Mouse (Mus musculus): ENCODE results near the gene Frmd7. TPM values are rescaled to one million over a fixed set of nuclear protein-coding genes. Genes with fewer than 3 reads are reported as not detected.

Gene Frmd7
- 0.63 TPM for polyA plus RNA-seq (2014; fragmentation: Illumina TruSeq; extraction: RNeasy Lipid Tissue Mini Kit (QIAGEN cat#74804); ENCODE audit: low read depth, low replicate concordance)

DNA sequence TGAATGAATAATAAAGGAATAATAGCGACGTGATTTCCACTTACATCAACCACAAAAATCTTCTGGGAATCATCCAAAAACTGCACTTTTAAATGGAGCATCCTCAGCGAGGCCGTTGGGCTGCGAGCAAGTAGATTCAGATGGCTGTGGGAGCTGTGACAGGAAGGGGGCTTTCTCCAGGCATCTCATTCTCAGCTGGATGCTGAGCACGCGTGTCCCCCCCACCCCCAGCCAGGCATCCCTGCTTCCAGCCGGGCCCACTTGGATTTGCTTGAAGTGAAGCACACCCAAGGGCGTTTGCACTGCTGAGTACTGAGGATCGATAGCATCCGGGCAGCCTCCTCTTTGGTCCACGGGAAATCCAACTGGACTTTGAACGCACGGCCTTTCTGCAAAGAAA is at the start of gene Frmd7:
Frmd7 (minus strand) TSS at position 101 of the 400 bp plus-strand sequence.

Other genes with a start within 250 kb of the Frmd7 start
- 3.8 TPM for gene Stk26, start 101.7 kb downstream of the Frmd7 start, polyA plus RNA-seq (2014; fragmentation: Illumina TruSeq; extraction: RNeasy Lipid Tissue Mini Kit (QIAGEN cat#74804); ENCODE audit: low read depth, low replicate concordance)
- gene Rap2c, start 75.3 kb upstream of the Frmd7 start, polyA plus RNA-seq (2014; fragmentation: Illumina TruSeq; extraction: RNeasy Lipid Tissue Mini Kit (QIAGEN cat#74804); ENCODE audit: low read depth, low replicate concordance), result 21.2 TPM

All from heart, adult 10 weeks (tissue).